Mouse (Mus musculus) midbrain, embryonic 16.5 days (tissue): Measurements from ENCODE around the gene Pnkp. TPM values are rescaled to one million over a fixed set of nuclear protein-coding genes. Genes with fewer than 3 reads are reported as not detected.

Experiments
- ATAC-seq: fragments of 200-750 bp; cut with Nextera tagmentation; 2 replicates; pipeline ENCODE4 v1.8.0; 2017; ENCODE audit warnings: moderate TSS enrichment
- H3K27ac ChIP-seq: fragments of 300-500 bp; sonication (generic); 2 replicates; pipeline ENCODE4 v1.5.1; 2014; ENCODE audit warnings: mild to moderate bottlenecking, low read length, mixed read lengths
- H3K27me3 ChIP-seq: fragments of 300-500 bp; sonication (generic); 2 replicates; pipeline ENCODE4 v1.6.1; 2014; ENCODE audit warnings: low read depth, low read length, mixed read lengths; ENCODE audit not compliant: control insufficient read depth, insufficient read depth
- H3K36me3 ChIP-seq: fragments of 300-500 bp; sonication (generic); 2 replicates; pipeline ENCODE4 v1.6.1; 2014; ENCODE audit warnings: mild to moderate bottlenecking, low read length, moderate library complexity, mixed read lengths; ENCODE audit not compliant: control insufficient read depth, insufficient read depth
- H3K4me1 ChIP-seq: fragments of 300-500 bp; sonication (generic); 2 replicates; pipeline ENCODE4 v1.6.1; 2014; ENCODE audit warnings: mild to moderate bottlenecking, low read length, mixed read lengths; ENCODE audit not compliant: control insufficient read depth, insufficient read depth
- H3K4me2 ChIP-seq: fragments of 300-500 bp; sonication (generic); 2 replicates; pipeline ENCODE4 v1.6.1; 2014; ENCODE audit warnings: mild to moderate bottlenecking, low read length, mixed read lengths
- H3K4me3 ChIP-seq: fragments of 300-500 bp; sonication (generic); 2 replicates; pipeline ENCODE4 v1.5.1; 2014; ENCODE audit warnings: low read depth, mild to moderate bottlenecking, low read length, moderate library complexity, mixed read lengths
- H3K9ac ChIP-seq: fragments of 300-500 bp; sonication (generic); 2 replicates; pipeline ENCODE4 v1.6.1; 2014; ENCODE audit warnings: low read depth, low read length, mixed read lengths
- H3K9me3 ChIP-seq: fragments of 300-500 bp; sonication (generic); replicated peaks from 2 replicates; pipeline ENCODE4 v1.6.1; 2014; ENCODE audit warnings: mild to moderate bottlenecking, low read length, mixed read lengths; ENCODE audit not compliant: control insufficient read depth, poor library complexity, severe bottlenecking
- WGBS: fragments of 180-500 bp; shearing (Covaris S2); extraction: QIAGEN DNeasy Blood & Tissue Kit; methylation state at CpG from one replicate; pipeline ENCODE4 v1.1.7; 2014; 5-methylcytosine and 5-hydroxymethylcytosine counted together
- polyA plus RNA-seq: library from polyadenylated mRNA; unstranded; fragments of >200 nt; fragmentation: Nextera tagmentation; extraction: Ambion mirVana; gene quantifications from 2 replicates; pipeline ENCODE4 v1.2.1, GENCODE M21; 2015

The Pnkp gene
- polyA plus RNA-seq, 1 experiment from 2014 or later = 30.4 TPM

DNA sequence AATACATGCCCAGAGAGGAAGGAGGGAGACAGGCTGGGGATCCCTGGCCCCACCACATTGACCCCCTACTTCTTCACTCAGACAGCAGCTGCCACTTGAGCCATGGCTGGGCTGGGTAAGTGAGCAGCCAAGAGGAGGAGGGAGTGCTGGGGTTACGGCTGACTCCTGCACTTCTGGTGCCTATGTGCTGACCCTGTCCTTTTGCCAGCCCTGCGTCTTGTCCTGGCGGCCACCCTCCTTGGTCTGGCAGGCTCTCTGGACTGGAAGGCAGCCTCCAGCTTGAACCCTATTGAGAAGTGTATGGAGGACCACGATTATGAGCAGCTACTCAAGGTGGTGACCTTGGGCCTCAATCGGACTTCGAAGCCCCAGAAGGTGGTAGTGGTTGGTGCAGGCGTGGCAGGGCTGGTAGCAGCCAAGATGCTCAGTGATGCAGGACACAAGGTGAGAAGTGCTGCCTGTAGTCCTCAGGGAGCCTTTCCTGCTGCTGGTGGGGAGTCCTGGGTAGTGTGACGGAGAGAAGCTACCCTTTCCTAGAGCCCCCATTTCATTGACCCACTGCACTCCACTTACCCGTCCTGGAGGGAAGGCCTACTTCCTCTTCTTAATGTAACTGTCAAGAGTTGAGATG is 20.4 kb upstream of the Pnkp start:
- Histone ChIP-seq H3K4me2 (no peak overlapping the region), H3K9ac (no peak overlapping the region), H3K27ac (no peak overlapping the region), H3K36me3 (peaks cover 13% of the 10 kb centered on the region; the same call in 1 of the 2 replicates), H3K4me1 (peaks cover 12% of the 10 kb centered on the region), H3K9me3 (no peaks in the 10 kb centered on the region), H3K27me3 (peaks cover 8% of the 10 kb centered on the region), H3K4me3 (no peak overlapping the region)
- no peak for ATAC-seq
- WGBS = 91% methylated on average over 9 of the region's 9 CpGs

DNA sequence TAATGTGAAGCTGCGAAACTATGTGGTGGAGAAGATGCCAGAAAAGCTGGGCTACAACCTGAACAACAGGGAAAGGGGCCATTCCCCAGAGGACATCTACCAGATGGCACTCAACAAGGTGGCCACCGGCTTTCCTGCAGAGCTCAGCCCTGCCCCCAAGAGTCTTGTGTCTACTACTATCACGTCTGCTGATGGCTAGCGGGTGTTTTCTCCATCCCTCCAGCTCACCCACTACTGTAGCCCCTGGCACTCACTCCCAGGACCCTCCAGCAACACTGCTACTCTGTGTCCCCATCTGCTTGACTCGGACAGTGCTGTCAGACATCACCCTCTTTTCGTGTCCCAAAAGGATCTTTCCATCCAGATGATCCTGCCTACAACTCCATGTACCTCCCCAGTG is 18.9 kb upstream of the Pnkp start:
- peaks cover 18% of the 10 kb centered on the region for H3K36me3 ChIP-seq
- WGBS = 81% methylated on average over 6 of the region's 6 CpGs
- peaks cover 8% of the 10 kb centered on the region for H3K27me3 ChIP-seq
- no peak overlapping the region for H3K27ac ChIP-seq
- no peaks in the 10 kb centered on the region for H3K9me3 ChIP-seq
- H3K9ac ChIP-seq = no peak overlapping the region
- no peak overlapping the region for H3K4me2 ChIP-seq
- peaks cover 12% of the 10 kb centered on the region for H3K4me1 ChIP-seq
- no peak overlapping the region for H3K4me3 ChIP-seq
- ATAC-seq = no peak

DNA sequence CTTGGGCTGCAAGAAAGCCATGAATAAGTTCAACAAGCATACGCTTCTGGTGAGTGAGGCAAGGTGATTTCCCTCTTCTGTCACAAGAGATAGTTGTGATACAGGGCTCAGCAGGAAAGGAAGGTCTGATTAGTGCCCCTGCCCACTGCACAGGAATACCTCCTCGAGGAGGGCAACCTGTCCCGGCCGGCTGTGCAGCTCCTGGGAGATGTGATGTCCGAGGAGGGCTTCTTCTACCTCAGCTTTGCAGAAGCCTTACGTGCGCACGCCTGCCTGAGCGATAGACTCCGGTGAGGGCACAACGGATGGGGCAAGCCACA is 17.8 kb upstream of the Pnkp start:
- Histone ChIP-seq H3K4me3 (peak overlapping the region; percentile 25), H3K4me2 (peak overlapping the region; percentile 64), H3K4me1 (peaks cover 12% of the 10 kb centered on the region), H3K9me3 (no peaks in the 10 kb centered on the region), H3K27ac (no peak overlapping the region), H3K9ac (peak overlapping the region; percentile 58), H3K27me3 (peaks cover 8% of the 10 kb centered on the region), H3K36me3 (peaks cover 27% of the 10 kb centered on the region)
- no peak; the same call in 1 of the 2 replicates for ATAC-seq
- WGBS = 29% methylated on average over 11 of the region's 11 CpGs

DNA sequence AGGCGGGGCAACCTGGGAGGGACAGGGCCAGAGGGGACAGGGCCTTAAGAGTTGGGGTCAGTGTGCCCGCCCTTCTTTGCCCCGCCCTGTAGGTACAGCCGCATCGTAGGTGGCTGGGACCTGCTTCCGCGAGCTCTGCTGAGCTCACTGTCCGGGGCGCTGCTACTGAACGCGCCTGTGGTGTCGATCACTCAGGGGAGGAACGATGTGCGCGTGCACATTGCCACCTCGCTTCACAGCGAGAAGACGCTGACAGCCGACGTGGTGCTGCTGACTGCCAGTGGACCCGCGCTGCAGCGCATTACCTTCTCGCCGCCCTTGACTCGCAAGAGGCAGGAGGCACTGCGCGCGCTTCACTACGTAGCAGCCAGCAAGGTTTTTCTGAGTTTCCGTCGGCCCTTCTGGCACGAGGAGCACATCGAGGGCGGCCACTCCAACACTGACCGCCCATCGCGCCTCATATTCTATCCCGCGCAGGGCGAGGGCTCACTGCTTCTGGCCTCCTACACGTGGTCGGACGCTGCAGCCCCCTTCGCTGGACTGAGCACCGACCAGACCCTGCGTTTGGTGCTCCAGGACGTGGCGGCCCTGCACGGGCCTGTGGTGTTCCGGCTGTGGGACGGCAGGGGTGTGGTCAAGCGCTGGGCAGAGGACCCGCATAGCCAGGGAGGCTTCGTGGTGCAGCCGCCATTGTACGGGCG is 17.3 kb upstream of the Pnkp start:
- H3K4me1 ChIP-seq = peaks cover 12% of the 10 kb centered on the region
- no peaks in the 10 kb centered on the region for H3K9me3 ChIP-seq
- peaks cover 8% of the 10 kb centered on the region for H3K27me3 ChIP-seq
- H3K4me2 ChIP-seq = peak overlapping the region; percentile 64
- H3K4me3 ChIP-seq = peak overlapping the region; percentile 25
- peak overlapping the region; percentile 58 for H3K9ac ChIP-seq
- 3% methylated on average over 58 of the region's 58 CpGs for WGBS
- ATAC-seq = peak; percentile 56
- H3K27ac ChIP-seq = no peak overlapping the region
- peaks cover 32% of the 10 kb centered on the region for H3K36me3 ChIP-seq

DNA sequence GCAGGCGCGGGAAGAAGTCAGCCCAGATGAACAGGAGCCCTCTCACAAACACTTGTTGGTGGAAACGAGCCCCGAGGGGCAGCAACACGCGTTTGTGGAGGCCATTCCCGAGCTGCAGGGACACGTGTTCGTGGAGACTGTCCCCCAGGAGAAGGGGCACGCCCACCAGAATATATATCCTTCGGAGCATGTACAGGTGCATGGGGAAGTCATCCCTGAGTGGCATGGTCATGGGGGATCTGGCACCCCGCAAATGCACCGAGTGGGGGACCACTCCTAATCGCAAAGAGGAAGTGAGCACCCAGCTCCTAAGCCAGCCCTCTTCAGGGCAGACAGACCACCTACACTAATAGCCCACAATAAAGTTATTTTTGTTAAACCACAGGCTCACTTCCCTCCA is 16.5 kb upstream of the Pnkp start:
- 52% methylated on average over 14 of the region's 14 CpGs for WGBS
- H3K9ac ChIP-seq = 0 out of 2 replicates have a peak overlapping the region, but pooled peaks have one; percentile 20
- H3K27me3 ChIP-seq = peaks cover 8% of the 10 kb centered on the region
- no peak for ATAC-seq
- peaks cover 12% of the 10 kb centered on the region for H3K4me1 ChIP-seq
- H3K9me3 ChIP-seq = no peaks in the 10 kb centered on the region
- H3K4me2 ChIP-seq = peak overlapping the region; percentile 64
- H3K36me3 ChIP-seq = peaks cover 40% of the 10 kb centered on the region
- H3K4me3 ChIP-seq = no peak overlapping the region
- no peak overlapping the region for H3K27ac ChIP-seq

DNA sequence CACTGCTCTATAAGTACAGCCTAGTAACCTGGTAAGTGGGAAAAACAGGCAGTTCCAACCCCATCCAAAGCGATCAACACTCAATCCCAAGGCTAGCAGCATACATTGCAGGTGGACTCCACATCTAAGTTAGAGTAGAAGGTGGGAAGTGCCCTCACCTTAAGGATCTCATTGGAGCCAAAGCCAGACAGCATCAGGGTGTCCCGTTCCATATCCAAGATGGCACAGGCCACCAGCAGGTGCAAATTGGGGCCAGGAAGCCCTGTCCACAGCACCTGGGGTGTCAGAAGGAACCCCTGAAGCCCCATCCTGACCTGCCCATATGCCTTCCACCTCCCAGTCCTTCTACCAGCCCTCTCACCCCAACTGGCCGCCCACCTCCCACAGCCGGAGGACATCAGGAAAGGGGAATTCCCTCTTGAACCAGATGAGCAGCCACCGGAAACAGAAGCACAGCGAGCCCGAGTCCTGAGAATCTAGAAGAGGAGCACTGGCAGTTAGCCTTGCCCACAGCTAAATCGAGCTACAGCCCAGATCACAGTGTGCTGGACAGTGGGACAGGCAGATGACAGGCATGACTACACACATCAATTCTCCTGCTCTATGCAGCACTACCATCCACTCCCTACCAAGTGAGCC is 15.0 kb upstream of the Pnkp start:
- Histone ChIP-seq H3K27ac (no peak overlapping the region), H3K27me3 (peaks cover 8% of the 10 kb centered on the region), H3K9ac (no peak overlapping the region), H3K4me2 (no peak overlapping the region), H3K4me3 (no peak overlapping the region), H3K9me3 (no peaks in the 10 kb centered on the region), H3K4me1 (peaks cover 12% of the 10 kb centered on the region), H3K36me3 (peaks cover 49% of the 10 kb centered on the region)
- ATAC-seq = no peak
- 96% methylated on average over 8 of the region's 8 CpGs for WGBS

DNA sequence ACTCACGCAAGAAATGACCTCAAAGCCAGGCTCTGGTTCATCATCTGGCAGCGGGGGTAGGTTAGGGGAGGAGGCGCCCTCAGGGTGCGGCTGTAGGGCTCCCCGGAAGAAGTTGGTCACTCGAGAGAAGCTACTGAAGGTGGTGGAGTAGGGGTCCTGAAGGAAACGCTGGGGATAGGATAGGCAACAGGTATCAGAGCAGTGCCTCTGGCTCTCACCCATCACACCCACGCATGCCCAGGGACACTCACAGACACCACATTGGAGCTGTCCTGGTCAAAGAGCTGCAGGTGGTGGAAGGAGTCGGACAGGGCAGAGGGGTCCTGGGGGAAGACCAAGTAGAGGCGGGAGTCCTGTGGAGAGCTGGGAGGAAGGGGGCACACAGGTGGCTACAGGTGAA is 11.9 kb upstream of the Pnkp start:
- Histone ChIP-seq H3K9me3 (no peaks in the 10 kb centered on the region), H3K9ac (no peak overlapping the region), H3K4me1 (peaks cover 13% of the 10 kb centered on the region), H3K27ac (no peak overlapping the region), H3K4me2 (no peak overlapping the region), H3K4me3 (no peak overlapping the region), H3K27me3 (peaks cover 8% of the 10 kb centered on the region), H3K36me3 (peaks cover 49% of the 10 kb centered on the region)
- no peak for ATAC-seq
- 92% methylated on average over 10 of the region's 10 CpGs for WGBS

DNA sequence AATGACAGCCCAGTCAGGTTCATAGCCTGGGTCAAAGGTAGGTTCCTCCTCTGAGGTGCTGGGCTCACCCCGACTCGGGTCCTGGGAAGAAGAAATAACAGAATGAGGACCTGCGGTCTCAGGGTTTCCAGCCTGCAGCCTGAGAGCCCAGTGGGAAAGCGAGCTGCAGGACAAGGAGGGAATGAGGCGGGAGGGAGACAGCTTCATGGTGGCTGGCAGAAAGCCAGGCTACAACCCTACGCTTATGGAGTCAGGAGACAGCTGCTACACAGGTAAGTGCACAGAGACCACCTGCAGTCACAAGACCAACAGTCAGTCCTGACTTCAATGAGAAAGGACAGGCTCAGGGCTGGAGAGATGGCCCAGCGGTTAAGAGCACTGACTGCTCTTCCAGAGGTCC is 10.1 kb upstream of the Pnkp start:
- Histone ChIP-seq H3K4me3 (no peak overlapping the region), H3K9ac (no peak overlapping the region), H3K4me2 (no peak overlapping the region), H3K27ac (no peak overlapping the region), H3K9me3 (no peaks in the 10 kb centered on the region), H3K36me3 (peaks cover 39% of the 10 kb centered on the region), H3K4me1 (peaks cover 20% of the 10 kb centered on the region), H3K27me3 (no peaks in the 10 kb centered on the region; the same call in 1 of the 2 replicates)
- no peak for ATAC-seq
- WGBS = 96% methylated on average over 7 of the region's 7 CpGs

DNA sequence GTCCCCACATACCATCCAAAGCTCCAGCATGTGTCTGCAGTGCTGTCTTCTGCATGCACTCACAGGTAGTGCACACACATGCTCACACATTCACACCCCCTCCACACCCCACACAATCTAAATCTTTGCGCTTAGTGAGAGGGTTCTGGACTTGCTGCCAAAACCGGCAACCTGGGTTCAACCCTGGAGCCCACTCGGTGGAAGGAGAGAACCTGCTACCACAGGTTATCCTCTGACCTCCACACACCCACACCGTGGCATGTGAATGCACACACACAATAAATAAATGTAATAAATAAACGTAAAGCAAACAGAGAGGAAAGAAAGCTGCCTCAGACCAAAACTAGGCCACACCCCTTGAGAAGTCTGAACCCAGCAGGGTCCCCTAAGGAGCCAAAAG is 9.2 kb upstream of the Pnkp start:
- no peaks in the 10 kb centered on the region for H3K9me3 ChIP-seq
- WGBS = 83% methylated on average over 5 of the region's 5 CpGs
- H3K4me3 ChIP-seq = peak overlapping the region; percentile 57
- H3K27me3 ChIP-seq = no peaks in the 10 kb centered on the region
- H3K27ac ChIP-seq = no peak overlapping the region; the same call in 1 of the 2 replicates
- peaks cover 36% of the 10 kb centered on the region for H3K36me3 ChIP-seq
- no peak for ATAC-seq
- H3K4me1 ChIP-seq = peaks cover 20% of the 10 kb centered on the region
- peak overlapping the region; percentile 67 for H3K4me2 ChIP-seq
- H3K9ac ChIP-seq = peak overlapping the region; percentile 56
